Mouse (Mus musculus) embryonic facial prominence, embryonic 11.5 days (tissue): ENCODE results near the gene Slc39a8. TPM values are rescaled to one million over a fixed set of nuclear protein-coding genes. Genes with fewer than 3 reads are reported as not detected.

Experiments used
- ATAC-seq: fragments of 200-750 bp; cut with Nextera tagmentation; replicated peaks from 2 replicates; pipeline ENCODE4 v1.8.0; 2017; ENCODE audit warnings: low read depth; ENCODE audit not compliant: insufficient number of reproducible peaks, low FRiP score, low TSS enrichment
- DNase-seq: peaks from one replicate; pipeline ENCODE4 v3.0.0-alpha.2; 2015; ENCODE audit warnings: low spot score
- H3K27ac ChIP-seq: fragments of 300-500 bp; sonication (generic); replicated peaks from 2 replicates; pipeline ENCODE4 v1.5.1; 2014; ENCODE audit warnings: mild to moderate bottlenecking, low read depth, low read length, control low read depth
- H3K27me3 ChIP-seq: fragments of 300-500 bp; sonication (generic); 2 replicates; pipeline ENCODE4 v1.6.1; 2014; ENCODE audit warnings: mild to moderate bottlenecking, low read length, moderate library complexity, mixed read lengths; ENCODE audit not compliant: control insufficient read depth, insufficient read depth
- H3K36me3 ChIP-seq: fragments of 300-500 bp; sonication (generic); replicated peaks from 2 replicates; pipeline ENCODE4 v1.6.1; 2014; ENCODE audit warnings: low read depth, mild to moderate bottlenecking, low read length, moderate library complexity, mixed read lengths; ENCODE audit not compliant: control insufficient read depth, insufficient read depth
- H3K4me1 ChIP-seq: fragments of 300-500 bp; sonication (generic); 2 replicates; pipeline ENCODE4 v1.6.1; 2014; ENCODE audit warnings: low read length, mixed read lengths; ENCODE audit not compliant: control insufficient read depth, insufficient read depth
- H3K4me2 ChIP-seq: fragments of 300-500 bp; sonication (generic); 2 replicates; pipeline ENCODE4 v1.6.1; 2014; ENCODE audit warnings: low read depth, mild to moderate bottlenecking, control low read depth, low read length, moderate library complexity
- H3K4me3 ChIP-seq: fragments of 300-500 bp; sonication (generic); 2 replicates; pipeline ENCODE4 v1.5.1; 2014; ENCODE audit warnings: low read depth, low read length, control low read depth
- H3K9ac ChIP-seq: fragments of 300-500 bp; sonication (generic); replicated peaks from 2 replicates; pipeline ENCODE4 v1.6.1; 2014; ENCODE audit warnings: mild to moderate bottlenecking, control low read depth, low read length
- H3K9me3 ChIP-seq: fragments of 300-500 bp; sonication (generic); replicated peaks from 2 replicates; pipeline ENCODE4 v1.6.1; 2016; ENCODE audit warnings: mild to moderate bottlenecking, low read length, inconsistent platforms, mixed read lengths; ENCODE audit not compliant: control insufficient read depth
- whole genome bisulfite sequencing: fragments of 180-500 bp; shearing (Covaris S2); extraction: QIAGEN DNeasy Blood & Tissue Kit; methylation state at CpG from one replicate; pipeline ENCODE4 v1.1.7; 2014; 5-methylcytosine and 5-hydroxymethylcytosine counted together
- polyA plus RNA-seq: library from polyadenylated mRNA; unstranded; fragments of >200 nt; fragmentation: Nextera tagmentation; extraction: Ambion mirVana; gene quantifications from 2 replicates; pipeline ENCODE4 v1.2.1, GENCODE M21; 2014

The Slc39a8 gene
- polyA plus RNA-seq, 1 experiment from 2014 or later: 18.8 TPM

GRCm38 (mm10) chr3:135873596-135873995 is 48.5 kb downstream of the Slc39a8 start:
- Histone ChIP-seq H3K4me3 (no peak overlapping the region), H3K27ac (no peak overlapping the region), H3K27me3 (no peaks in the 10 kb centered on the region), H3K4me2 (no peak overlapping the region), H3K4me1 (no peaks in the 10 kb centered on the region), H3K9ac (no peak overlapping the region), H3K9me3 (no peaks in the 10 kb centered on the region), H3K36me3 (no peaks in the 10 kb centered on the region)
- ATAC-seq: no peak
- 80% methylated on average over 3 of the region's 3 CpGs for WGBS
- no peak for DNase-seq

DNA sequence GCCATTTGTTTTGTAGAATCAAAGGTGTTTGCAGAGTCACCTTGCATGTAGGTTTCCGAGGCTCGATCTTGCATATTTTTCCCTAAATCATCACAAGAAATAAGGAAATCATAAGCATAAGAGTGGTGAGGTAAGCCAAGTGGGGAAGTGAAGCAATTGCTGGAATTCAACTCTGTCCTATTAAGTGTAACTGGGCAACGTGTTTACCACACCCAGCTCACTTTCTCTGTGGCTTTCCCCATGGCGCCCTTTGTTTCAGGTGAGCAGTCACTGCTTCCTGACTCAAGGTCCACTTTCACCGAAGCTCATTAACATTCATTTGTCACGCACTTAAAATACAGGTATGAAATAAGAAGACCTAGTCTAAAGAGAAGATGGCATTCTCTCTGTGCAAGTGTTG is 53.0 kb downstream of the Slc39a8 start:
- DNase-seq (no peak), ATAC-seq (no peak)
- WGBS: 92% methylated on average over 6 of the region's 6 CpGs

GRCm38 (mm10) chr3:135885927-135886658 is 61.0 kb downstream of the Slc39a8 start:
- Histone ChIP-seq H3K9me3 (no peaks in the 10 kb centered on the region), H3K9ac (no peak overlapping the region), H3K27me3 (no peaks in the 10 kb centered on the region), H3K27ac (no peak overlapping the region), H3K4me2 (no peak overlapping the region), H3K4me3 (no peak overlapping the region), H3K36me3 (no peaks in the 10 kb centered on the region), H3K4me1 (no peaks in the 10 kb centered on the region)
- WGBS: 74% methylated on average over 12 of the region's 12 CpGs
- ATAC-seq (peak; percentile 70; the same call in 1 of the 2 replicates), DNase-seq (no peak)

More for the DNA sequence above, 53.0 kb downstream of the Slc39a8 start:
- H3K4me2 ChIP-seq: no peak overlapping the region
- H3K9ac ChIP-seq: no peak overlapping the region
- H3K27me3 ChIP-seq: no peaks in the 10 kb centered on the region
- H3K9me3 ChIP-seq: no peaks in the 10 kb centered on the region
- no peak overlapping the region for H3K4me3 ChIP-seq
- no peaks in the 10 kb centered on the region for H3K4me1 ChIP-seq
- H3K36me3 ChIP-seq: no peaks in the 10 kb centered on the region
- no peak overlapping the region for H3K27ac ChIP-seq

GRCm38 (mm10) chr3:135886659-135887027 is 61.6 kb downstream of the Slc39a8 start:
- ATAC-seq (no peak), DNase-seq (peak; percentile 90)
- no peak overlapping the region for H3K27ac ChIP-seq
- H3K9me3 ChIP-seq: no peaks in the 10 kb centered on the region
- H3K4me3 ChIP-seq: no peak overlapping the region
- H3K36me3 ChIP-seq: no peaks in the 10 kb centered on the region
- H3K4me1 ChIP-seq: no peaks in the 10 kb centered on the region
- H3K9ac ChIP-seq: no peak overlapping the region
- 42% methylated on average over 12 of the region's 12 CpGs for WGBS
- H3K4me2 ChIP-seq: no peak overlapping the region
- H3K27me3 ChIP-seq: no peaks in the 10 kb centered on the region

- Histone ChIP-seq H3K27ac (no peak overlapping the region), H3K9me3 (no peaks in the 10 kb centered on the region), H3K9ac (no peak overlapping the region), H3K36me3 (no peaks in the 10 kb centered on the region), H3K4me3 (no peak overlapping the region), H3K27me3 (no peaks in the 10 kb centered on the region), H3K4me1 (no peaks in the 10 kb centered on the region), H3K4me2 (no peak overlapping the region)
- ATAC-seq (peak; percentile 31; the same call in 1 of the 2 replicates), DNase-seq (no peak)
- 65% methylated on average over 9 of the region's 9 CpGs for whole genome bisulfite sequencing
Measured at GRCm38 (mm10) chr3:135887033-135887855, 62.2 kb downstream of the Slc39a8 start.

DNA sequence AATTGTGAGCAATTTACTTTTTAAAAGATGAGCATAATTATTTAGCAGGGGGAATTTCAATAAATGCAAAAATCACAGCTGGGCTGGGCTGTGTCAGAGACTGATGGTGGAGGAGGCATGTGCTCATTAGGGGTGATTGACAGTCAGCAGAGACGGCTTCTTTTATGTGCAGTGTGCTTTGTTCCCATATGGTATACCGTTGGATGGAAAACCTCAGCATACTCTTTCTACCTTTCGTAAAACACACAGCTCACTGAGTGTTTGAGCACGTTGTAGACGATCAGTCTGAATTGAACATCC is 62.7 kb downstream of the Slc39a8 start:
- no peaks in the 10 kb centered on the region for H3K36me3 ChIP-seq
- H3K4me2 ChIP-seq: no peak overlapping the region
- no peak overlapping the region for H3K27ac ChIP-seq
- no peaks in the 10 kb centered on the region for H3K9me3 ChIP-seq
- DNase-seq (peak; percentile 7), ATAC-seq (peak; percentile 80)
- H3K4me3 ChIP-seq: no peak overlapping the region
- 52% methylated on average over 5 of the region's 5 CpGs for WGBS
- no peaks in the 10 kb centered on the region for H3K27me3 ChIP-seq
- no peak overlapping the region for H3K9ac ChIP-seq
- no peaks in the 10 kb centered on the region for H3K4me1 ChIP-seq

GRCm38 (mm10) chr3:135889401-135889800 is 64.3 kb downstream of the Slc39a8 start:
- H3K4me3 ChIP-seq: no peak overlapping the region
- H3K9me3 ChIP-seq: no peaks in the 10 kb centered on the region
- H3K4me2 ChIP-seq: no peak overlapping the region
- ATAC-seq (no peak), DNase-seq (no peak)
- H3K27me3 ChIP-seq: no peaks in the 10 kb centered on the region
- no peaks in the 10 kb centered on the region for H3K4me1 ChIP-seq
- no peak overlapping the region for H3K27ac ChIP-seq
- no peaks in the 10 kb centered on the region for H3K36me3 ChIP-seq
- H3K9ac ChIP-seq: no peak overlapping the region

DNA sequence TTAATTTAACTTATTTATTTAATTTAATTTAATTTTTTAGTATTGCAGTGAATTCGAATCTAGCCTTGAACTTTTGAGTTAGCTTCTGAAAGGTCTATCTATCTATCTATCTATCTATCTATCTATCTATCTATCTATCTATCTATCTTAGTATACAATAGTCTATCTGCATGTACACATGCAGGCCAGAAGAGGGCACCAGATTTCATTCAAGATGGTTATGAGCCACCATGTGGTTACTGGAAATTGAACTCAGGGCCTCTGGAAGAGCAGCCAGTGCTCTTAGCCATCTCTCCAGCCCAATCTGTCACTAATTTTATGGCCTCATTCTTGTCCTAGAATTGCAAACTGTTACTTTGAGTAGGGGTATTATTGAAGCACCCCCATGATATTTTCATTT is 78.3 kb downstream of the Slc39a8 start:
- ATAC-seq (no peak), DNase-seq (no peak)
- Histone ChIP-seq H3K4me1 (no peaks in the 10 kb centered on the region), H3K4me3 (no peak overlapping the region), H3K9me3 (no peaks in the 10 kb centered on the region), H3K27ac (no peak overlapping the region), H3K4me2 (no peak overlapping the region), H3K9ac (no peak overlapping the region), H3K36me3 (no peaks in the 10 kb centered on the region), H3K27me3 (no peaks in the 10 kb centered on the region)
- WGBS: 70% methylated on average over 1 of the region's 1 CpGs
